Mouse (Mus musculus): ENCODE measurements at regions not wholly inside any gene's neighbourhood (a gene's known extent, or its start where the extent isn't known, plus 50 kb on each side); places are given as distances from the start of the nearest gene placed in this dataset.

GRCm38 (mm10) chr13:69933551-69933845 is 131.3 kb downstream of the Med10 start:
- TF ChIP-seq CTCF (IDR thresholded peaks at IDR 0.05; ENCODE audit: control insufficient read depth, insufficient read depth, insufficient replicate concordance, low read depth, low read length) (no peak), POLR2A (IDR thresholded peaks at IDR 0.05; ENCODE audit: control insufficient read depth, low read depth, low read length) (no peak)
